Mouse (Mus musculus) olfactory bulb, adult 2 months (tissue): ENCODE measurements around the gene Fam53b.

Source experiments
- CTCF ChIP-seq: fragments of 200-500 bp; IDR thresholded peaks from 2 replicates; pipeline ENCODE4 v1.5.1; 2012; ENCODE audit warnings: low read depth, mild to moderate bottlenecking, low read length, moderate library complexity; ENCODE audit not compliant: insufficient read depth
- POLR2A ChIP-seq: fragments of 200-500 bp; IDR thresholded peaks from 2 replicates; pipeline ENCODE4 v1.6.1; 2012; ENCODE audit warnings: mild to moderate bottlenecking, low read depth, low read length, moderate library complexity; ENCODE audit not compliant: insufficient read depth

GRCm38 (mm10) chr7:132703515-132704309 lies 110.0 kb downstream of the Fam53b start:
- TF ChIP-seq POLR2A, result no peak
- TF ChIP-seq CTCF, result no peak
